Mouse (Mus musculus): ENCODE data around the gene Adam17.
"Not testable (repeated sequence)": the region's sequence is repeated elsewhere in the genome, so short reads cannot be mapped to it uniquely, and the experiment has no call there.

Gene Adam17

DNA sequence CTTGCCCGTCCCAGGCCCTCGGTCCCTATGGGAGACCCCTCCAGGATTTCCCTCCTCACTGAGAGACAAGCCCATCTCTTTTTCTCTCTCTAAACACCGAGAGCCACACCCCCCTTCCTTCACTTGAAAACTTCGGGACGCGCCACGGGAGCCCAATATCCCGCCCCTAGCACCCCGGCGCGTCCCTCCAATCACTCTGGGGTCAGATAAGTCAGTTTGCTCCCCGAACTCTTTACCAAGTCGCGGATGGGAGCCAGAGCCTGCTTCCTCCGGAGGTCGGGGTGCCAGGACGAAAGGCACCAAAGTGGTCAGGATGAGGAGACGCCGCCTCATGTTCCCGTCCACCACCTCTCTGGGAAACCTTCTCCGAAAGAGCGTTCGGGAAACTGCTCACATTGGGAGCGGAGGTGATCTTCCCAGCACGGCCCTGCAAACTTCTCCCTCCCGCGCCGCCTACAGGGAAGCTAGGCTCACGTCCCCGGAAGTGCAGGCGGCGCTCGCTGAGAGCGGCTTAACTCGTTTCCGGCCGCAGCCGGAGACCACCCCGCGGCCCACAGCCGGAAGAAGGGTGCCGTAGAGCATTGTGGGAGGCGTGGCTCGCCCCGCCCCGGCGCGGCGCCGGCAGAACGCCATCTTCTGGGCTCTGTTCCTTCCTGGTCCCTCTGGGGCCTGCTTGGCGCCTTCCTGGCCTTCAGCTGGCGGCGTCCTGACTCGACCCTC, at the start of gene Adam17:
Gene Adam17, minus strand, starts transcription at position 533 of the 720 bp plus-strand sequence.
- DNase-seq: peak; percentile 98

DNA sequence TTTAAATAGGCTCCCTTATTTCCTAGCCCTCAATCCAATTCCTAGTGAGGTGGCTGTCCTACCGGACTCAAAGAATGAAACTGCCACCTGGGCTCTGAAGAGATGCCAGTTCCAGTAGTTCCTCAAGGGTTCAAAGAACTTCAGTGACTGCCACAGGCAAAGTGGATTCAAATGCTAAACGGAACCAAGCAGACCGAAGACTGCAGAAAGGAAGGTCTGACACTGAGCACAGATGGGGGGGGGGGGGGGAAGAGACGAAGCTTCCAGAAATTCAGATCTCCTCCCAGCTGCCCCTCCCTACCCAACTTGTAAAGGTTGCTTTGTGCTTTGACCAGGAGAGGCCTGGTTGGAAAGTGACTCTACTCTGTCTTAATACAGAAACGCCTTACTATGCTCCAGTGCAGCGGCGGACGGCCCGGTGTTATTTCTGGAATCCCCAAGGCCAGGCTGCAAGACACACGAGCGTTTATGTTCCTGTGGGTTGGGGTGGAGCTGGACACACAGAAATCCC, 45.2 kb upstream of the Adam17 start:
- no peak for DNase-seq

DNA sequence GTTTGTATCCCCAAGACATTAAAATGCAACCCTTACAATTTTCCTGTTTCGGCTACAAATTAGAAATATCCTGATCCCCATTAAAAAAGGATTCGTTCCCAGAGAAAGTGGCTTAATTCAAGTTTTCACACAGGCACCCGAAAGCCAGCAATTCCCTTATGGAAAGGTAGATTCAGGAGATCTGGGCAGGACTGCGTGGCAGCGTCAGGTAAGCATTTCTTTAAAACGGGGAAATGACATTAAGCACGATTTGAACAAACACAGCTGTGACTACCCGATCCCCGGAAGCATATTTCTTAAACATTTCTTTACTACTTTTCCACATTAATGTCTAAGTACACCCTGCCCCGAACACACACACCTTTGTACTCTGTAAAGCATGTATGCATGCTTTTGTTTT, 44.7 kb upstream of the Adam17 start:
- DNase-seq: no peak

DNA sequence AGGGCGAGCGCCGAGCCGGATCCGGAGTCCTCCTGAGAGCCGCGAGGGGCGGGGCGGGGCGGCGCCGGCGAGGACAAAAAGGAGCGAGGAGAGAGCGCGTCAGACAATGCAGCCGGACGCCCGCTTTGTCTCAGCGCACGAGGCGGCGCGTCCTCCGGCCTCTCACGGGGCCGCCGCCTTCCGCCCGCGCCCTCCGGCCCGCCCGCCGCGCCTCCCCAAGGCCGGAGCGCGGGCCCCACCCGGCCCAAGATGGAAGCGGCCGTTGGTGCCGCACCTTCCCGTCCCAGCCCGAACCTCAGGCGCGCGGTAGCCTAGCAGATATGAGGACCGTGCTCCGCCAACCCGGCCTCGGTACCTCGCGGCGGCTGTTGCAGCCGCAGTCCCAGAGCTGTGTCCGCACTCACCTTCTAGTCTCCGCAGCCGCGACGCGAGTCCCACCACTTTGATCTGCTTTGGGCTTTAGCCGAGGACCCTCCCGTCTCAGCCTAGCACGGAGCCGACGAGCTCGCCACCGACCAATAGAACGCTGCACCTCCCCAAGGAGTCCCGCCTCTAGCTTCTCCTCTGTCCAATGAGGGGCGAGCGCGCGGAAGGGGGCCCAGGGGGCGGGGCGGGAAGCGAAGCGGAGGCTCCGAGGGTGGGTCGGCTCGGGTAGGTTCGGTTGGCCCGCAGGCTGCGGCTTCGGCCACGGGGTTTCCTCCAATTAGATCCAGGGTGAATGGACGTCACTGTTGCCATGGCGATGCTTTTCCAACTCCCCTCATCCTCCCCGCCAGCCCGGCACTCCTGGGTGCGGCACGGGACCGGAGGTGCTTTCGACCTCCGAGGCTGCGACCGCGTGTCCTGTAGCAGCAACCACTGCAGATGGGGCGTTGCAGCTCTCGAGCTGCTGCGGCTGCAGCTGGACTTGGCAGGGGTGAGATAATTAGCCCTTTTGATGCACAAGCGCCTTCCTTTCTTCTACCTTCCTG, 44.0 kb upstream of the Adam17 start, which contains the start of gene Ywhaq:
Gene Ywhaq, minus strand, starts transcription at position 538 of the 971 bp plus-strand sequence.
- peak; percentile 99 for DNase-seq

- peak; percentile 20 for DNase-seq
These were observed 43.1 kb upstream of the Adam17 start for GRCm38 (mm10) chr12:21416506-21416905.

DNA sequence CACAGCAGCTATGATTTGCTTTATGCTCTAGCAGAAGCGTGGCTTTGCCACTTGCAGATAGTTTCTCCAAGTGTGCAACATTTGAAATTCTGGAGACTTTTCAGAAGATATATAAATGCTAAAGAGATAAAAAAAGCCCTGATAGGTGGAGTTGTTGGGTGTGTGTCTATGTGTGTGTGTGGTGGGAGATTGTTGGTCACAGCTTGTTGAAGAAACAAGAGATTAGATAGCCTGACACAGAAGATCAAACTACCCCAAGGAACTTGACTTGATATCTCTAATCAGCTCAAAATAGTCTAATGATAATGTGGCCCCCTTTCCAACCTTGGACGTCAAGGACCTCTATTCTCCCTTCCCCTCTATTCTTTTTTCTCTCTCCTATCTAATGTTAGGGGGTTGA, 37.2 kb upstream of the Adam17 start:
- no peak for DNase-seq

DNA sequence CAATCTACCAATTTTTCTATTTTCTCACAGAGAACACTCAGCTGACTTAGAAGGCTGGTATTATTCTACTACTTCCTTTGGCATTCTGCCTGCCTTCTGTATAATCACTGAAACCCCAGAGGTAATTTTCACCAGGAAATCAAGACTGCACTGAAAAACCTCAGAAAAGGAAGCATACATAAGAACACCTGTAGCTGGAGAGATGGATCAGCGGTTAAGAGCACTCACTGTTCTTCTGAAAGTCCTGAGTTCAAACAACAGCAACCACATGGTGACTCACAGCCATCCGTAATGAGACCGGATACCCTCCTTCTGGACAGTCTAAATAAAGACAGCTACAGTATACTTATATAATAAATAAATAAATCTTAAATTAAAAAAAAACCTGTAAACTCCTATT, 36.2 kb upstream of the Adam17 start:
- no peak for DNase-seq

- no peak for DNase-seq
These were observed 35.4 kb upstream of the Adam17 start for GRCm38 (mm10) chr12:21408789-21409367.

DNA sequence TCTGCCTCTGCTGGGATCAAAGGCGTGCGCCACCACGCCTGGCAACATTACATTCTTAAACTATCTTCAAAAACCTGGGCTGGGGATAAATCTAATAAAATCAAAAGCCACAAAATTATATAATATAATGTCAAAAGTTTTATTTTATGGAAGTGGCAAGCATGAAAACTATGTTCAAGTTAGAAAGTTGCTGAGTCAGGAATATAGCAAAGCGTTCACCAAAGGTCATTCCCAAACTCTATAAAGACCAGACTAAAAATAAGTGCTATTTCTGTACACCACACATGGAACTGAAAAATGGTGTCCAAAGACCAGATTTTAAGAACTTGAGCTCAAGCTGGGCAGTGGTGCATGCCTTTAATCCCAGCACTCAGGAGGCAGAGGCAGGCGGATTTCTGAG, 29.3 kb upstream of the Adam17 start:
- no peak for DNase-seq

DNA sequence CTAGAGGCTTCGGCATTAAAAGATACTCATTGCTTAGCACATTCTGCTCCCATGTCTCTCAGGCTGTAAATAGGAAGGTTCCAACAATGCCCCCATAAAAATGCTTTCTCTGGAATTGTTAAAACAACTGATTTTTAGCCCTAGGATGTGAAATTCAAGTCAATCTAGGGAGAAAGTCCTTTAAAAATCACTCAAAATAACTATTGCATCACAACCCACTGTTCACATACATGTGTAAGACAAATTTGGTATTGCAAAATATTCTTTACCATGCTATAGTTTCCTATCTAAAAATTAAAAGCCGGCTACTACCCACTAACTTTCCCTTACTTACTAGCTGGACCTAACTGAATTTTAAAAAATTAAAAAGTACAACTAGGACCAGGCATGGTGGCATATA, 12.8 kb upstream of the Adam17 start:
- no peak for DNase-seq

GRCm38 (mm10) chr12:21378765-21379346, 5.4 kb upstream of the Adam17 start:
- DNase-seq: not testable (repeated sequence)

DNA sequence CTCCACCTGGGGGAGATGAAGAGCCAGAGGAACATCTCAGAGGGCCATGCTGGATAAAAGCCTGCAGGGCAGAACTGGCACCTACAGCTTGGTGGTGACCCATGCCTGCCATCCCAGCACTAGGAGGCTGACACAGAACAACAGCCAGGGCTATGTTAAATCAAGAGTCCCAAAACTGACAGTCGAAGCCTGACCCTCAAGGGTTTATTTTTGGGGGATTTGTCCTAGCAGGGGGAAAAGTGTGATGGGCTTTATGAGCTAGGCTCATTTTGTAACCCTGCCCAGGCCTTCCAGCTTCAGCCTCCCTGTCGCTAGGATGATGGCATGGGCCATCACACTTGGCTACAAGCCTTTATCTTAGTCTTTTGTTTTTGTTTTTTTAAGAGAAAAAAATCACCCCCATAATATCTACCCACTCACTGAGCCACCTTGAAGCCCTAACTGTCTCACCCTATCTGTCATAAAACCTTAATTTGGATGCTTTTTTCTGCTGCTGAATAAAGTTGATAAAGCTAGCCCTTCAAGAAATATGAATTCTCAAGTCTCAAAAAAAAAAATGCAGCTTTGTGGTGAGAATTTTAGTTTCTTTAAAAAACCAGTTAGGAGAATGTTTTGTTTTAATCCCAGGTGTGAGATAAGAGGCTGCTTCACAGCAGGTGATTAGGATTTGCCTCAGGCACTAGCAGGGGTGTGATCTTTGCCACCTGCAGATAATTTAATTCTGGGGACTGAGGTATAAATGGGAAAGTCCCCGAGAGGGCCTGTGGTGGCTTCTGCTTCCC, 2.1 kb upstream of the Adam17 start:
- DNase-seq: no peak

GRCm38 (mm10) chr12:21373820-21374475, 516 bp upstream of the Adam17 start:
- no peak for DNase-seq

- no peak for DNase-seq
These were observed 3.3 kb downstream of the Adam17 start for GRCm38 (mm10) chr12:21370035-21370611.

GRCm38 (mm10) chr12:21369087-21369410, 4.4 kb downstream of the Adam17 start:
- DNase-seq: no peak

- DNase-seq: no peak
These were observed 4.9 kb downstream of the Adam17 start for GRCm38 (mm10) chr12:21368376-21369086.

- no peak for DNase-seq
These were observed 8.6 kb downstream of the Adam17 start for GRCm38 (mm10) chr12:21364624-21365435.

DNA sequence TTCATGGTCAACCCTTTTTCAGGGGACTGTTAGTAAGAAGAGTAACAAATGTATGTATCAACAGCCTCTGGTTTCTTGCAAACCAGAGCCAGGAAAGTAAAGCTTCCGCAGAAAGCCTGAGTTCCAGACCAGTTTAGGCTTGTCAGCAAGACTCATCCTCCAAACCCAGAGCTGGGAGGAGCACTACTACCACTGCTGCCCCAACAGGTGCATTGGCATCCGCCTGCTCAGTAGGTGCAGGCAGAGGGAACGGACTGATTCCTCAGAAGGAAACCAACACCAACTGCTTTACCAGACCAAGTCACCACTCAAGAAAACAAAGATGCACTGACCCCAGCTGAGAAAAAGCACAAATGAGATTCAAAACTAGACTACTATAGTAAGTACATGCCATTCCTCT, 10.2 kb downstream of the Adam17 start:
- DNase-seq: no peak

DNA sequence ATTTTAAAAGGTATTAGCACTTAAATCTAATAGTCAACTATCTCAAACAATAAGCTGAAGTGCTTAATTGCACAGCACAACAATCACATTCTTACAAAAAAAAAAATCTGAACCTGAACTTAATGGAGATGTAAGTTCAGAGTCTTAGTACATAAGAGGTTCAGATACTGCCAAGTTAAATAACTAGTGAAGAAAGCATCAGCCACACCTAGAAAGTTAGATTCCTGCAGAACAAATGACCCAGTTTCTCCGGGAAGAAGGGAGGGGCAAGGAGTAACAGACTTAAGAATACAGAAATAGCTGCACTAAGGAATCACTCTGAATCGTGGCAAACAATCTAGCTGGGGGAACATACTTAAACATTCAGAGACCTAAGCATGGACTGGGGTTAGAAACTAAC, 10.7 kb downstream of the Adam17 start:
- DNase-seq: no peak

GRCm38 (mm10) chr12:21353681-21354080, 19.8 kb downstream of the Adam17 start:
- no peak for DNase-seq

Measured in embryo, embryonic 11 days (tissue).